Mouse (Mus musculus) liver, postnatal 0 days (tissue): ENCODE results near the gene Mttp. TPM values are rescaled to one million over a fixed set of nuclear protein-coding genes. Genes with fewer than 3 reads are reported as not detected.

Experiments
- ATAC-seq: fragments of 200-750 bp; cut with Nextera tagmentation; 2 replicates; pipeline ENCODE4 v1.8.0; 2017; ENCODE audit warnings: mild to moderate bottlenecking, moderate library complexity
- DNase-seq: peaks from one replicate; pipeline ENCODE4 v3.0.0-alpha.2; 2016
- H3K27ac ChIP-seq: fragments of 300-500 bp; sonication (generic); 2 replicates; pipeline ENCODE4 v1.5.1; 2014; ENCODE audit warnings: antibody characterized with exemption, moderate library complexity, mild to moderate bottlenecking, low read depth
- H3K27me3 ChIP-seq: fragments of 300-500 bp; sonication (generic); 2 replicates; pipeline ENCODE4 v1.6.1; 2014; ENCODE audit warnings: low read length, control low read depth, mixed read lengths; ENCODE audit not compliant: insufficient read depth
- H3K36me3 ChIP-seq: fragments of 300-500 bp; sonication (generic); replicated peaks from 2 replicates; pipeline ENCODE4 v1.6.1; 2014; ENCODE audit warnings: mild to moderate bottlenecking, control low read depth, low read length, moderate library complexity, mixed read lengths; ENCODE audit not compliant: insufficient read depth
- H3K4me1 ChIP-seq: fragments of 300-500 bp; sonication (generic); 2 replicates; pipeline ENCODE4 v1.6.1; 2014; ENCODE audit warnings: antibody characterized with exemption, mild to moderate bottlenecking, control low read depth; ENCODE audit not compliant: insufficient read depth
- H3K4me2 ChIP-seq: fragments of 300-500 bp; sonication (generic); 2 replicates; pipeline ENCODE4 v1.6.1; 2014; ENCODE audit warnings: low read depth, mild to moderate bottlenecking, low read length, moderate library complexity, mixed read lengths
- H3K4me3 ChIP-seq: fragments of 300-500 bp; sonication (generic); 2 replicates; pipeline ENCODE4 v1.5.1; 2014; ENCODE audit warnings: low read depth, low read length
- H3K9ac ChIP-seq: fragments of 300-500 bp; sonication (generic); replicated peaks from 2 replicates; pipeline ENCODE4 v1.6.1; 2014; ENCODE audit warnings: mild to moderate bottlenecking, moderate library complexity
- H3K9me3 ChIP-seq: fragments of 300-500 bp; sonication (generic); 2 replicates; pipeline ENCODE4 v1.6.1; 2016; ENCODE audit warnings: mild to moderate bottlenecking, control low read depth, low read length, mixed read lengths
- CTCF ChIP-seq: sonication (generic); IDR thresholded peaks from 2 replicates; pipeline ENCODE4 v1.5.1; 2016; ENCODE audit warnings: antibody characterized with exemption, low read depth
- EP300 ChIP-seq: IDR thresholded peaks from 2 replicates; pipeline ENCODE4 v1.6.1; 2016; ENCODE audit warnings: antibody characterized with exemption, low read depth, mild to moderate bottlenecking
- WGBS: fragments of 180-500 bp; shearing (Covaris S2); extraction: QIAGEN DNeasy Blood & Tissue Kit; methylation state at CpG from one replicate; pipeline ENCODE4 v1.1.7; 2014; ENCODE audit not compliant: insufficient replicate concordance; 5-methylcytosine and 5-hydroxymethylcytosine counted together
- polyA plus RNA-seq: library from polyadenylated mRNA; unstranded; fragments of >200 nt; fragmentation: Nextera tagmentation; extraction: Ambion mirVana; gene quantifications from 2 replicates; pipeline ENCODE4 v1.2.1, GENCODE M21; 2015

Gene Mttp
- polyA plus RNA-seq: 83.2 and 86.4 TPM in 2 replicates

DNA sequence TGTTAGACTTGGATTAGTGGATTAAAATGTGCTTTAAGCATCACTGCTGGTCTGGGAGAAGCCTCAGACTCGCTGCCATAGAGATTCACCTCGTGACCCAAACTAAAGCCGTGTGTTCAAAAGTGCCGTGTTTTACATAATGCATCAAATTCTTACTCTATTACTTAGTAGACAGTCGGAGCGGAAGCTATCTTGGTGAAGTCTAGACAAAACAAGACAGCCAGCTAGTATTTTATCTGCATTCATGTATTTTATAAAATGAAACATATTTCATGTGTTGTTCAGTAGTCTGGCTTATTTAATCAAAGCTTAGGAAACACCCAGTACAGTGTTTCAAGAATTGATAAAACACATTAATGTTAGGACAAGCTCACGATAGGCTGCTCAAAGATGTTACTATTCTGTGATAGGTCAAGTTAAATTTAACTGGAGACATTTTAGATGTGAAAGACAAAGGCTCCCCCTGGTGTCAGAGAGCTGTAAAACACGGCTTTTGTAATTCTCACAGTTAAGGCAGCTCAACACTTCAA, at the start of gene Mttp:
Gene Mttp, minus strand, starts transcription at position 327 of the 530 bp plus-strand sequence.
- ATAC-seq: peak; percentile 7
- peak within 1 kb of the TSS; percentile 99 for H3K27ac ChIP-seq
- peak; percentile 37; the same call in 1 of the 2 replicates for TF ChIP-seq EP300
- peak; percentile 87 for TF ChIP-seq CTCF
- no peaks in the 10 kb centered on the region for H3K9me3 ChIP-seq
- H3K4me2 ChIP-seq: peak within 1 kb of the TSS; percentile 77
- peak; percentile 75 for DNase-seq
- H3K36me3 ChIP-seq: no peaks in the 10 kb centered on the region
- no peaks in the 10 kb centered on the region for H3K27me3 ChIP-seq
- peaks cover 4% of the 10 kb centered on the region for H3K4me1 ChIP-seq
- H3K9ac ChIP-seq: peak within 1 kb of the TSS; percentile 83
- H3K4me3 ChIP-seq: peak within 1 kb of the TSS; percentile 76
- 3% methylated on average over 8 of the region's 8 CpGs for WGBS

DNA sequence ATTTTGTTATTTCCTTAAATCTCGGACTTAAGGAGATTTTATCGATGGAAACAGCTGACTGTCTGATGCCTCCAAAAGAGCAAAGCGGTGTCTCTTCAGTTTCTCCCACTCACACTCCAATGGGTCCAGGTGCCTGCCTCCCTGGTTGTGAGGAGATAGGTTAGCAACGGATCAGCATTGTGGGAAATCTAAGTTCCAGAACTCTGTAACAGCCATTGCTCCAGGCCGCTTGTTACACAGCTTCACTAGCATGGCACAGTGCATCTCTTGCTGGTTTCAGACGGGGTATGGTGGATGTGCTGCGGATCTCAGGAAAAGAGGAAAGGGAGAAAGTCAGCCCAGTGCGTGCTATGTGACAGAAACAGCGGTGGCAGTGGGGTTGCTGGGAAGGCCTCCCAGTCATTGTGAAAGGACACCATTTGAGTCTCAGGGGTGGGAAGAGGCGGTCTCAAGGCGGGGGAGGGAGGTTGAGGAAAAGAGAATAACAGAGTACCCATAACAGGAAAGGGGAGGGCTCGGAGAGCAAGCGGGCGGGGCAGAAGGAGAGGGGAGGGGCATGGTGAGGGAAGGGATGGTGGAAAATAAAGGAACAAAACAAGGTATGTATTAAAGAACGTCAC, 49.0 kb upstream of the Mttp start, which contains the start of gene 4930579F01Rik:
Gene 4930579F01Rik, minus strand, starts transcription at position 143 of the 620 bp plus-strand sequence.
- Histone ChIP-seq H3K4me2 (no peak within 1 kb of the TSS), H3K36me3 (no peaks in the 10 kb centered on the region), H3K27me3 (no peaks in the 10 kb centered on the region), H3K9ac (no peak within 1 kb of the TSS), H3K9me3 (no peaks in the 10 kb centered on the region), H3K27ac (no peak within 1 kb of the TSS), H3K4me1 (no peaks in the 10 kb centered on the region), H3K4me3 (no peak within 1 kb of the TSS)
- DNase-seq: no peak
- no peak for TF ChIP-seq CTCF
- TF ChIP-seq EP300: no peak
- WGBS: 76% methylated on average over 15 of the region's 15 CpGs
- no peak for ATAC-seq

DNA sequence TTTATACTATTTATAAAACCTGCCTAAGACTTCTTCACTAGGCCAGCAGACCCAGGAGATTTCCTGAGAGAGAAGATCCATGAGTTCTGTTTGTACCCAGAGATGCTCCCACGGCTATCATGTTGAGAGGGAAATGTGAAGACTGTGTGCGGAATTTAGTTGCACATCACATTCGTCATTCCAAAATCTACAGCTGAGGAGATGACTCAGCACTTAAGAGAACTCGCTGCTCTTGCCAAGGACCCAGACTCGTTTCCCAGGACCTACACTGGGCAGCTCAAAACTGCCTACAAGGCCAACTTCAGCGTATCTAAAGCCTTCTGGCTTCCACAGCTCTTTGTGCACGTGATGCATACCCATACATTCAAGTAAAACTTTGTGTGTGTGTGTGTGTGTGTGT, 47.5 kb upstream of the Mttp start:
- H3K9me3 ChIP-seq: no peaks in the 10 kb centered on the region
- DNase-seq (no peak), ATAC-seq (no peak)
- TF ChIP-seq EP300 (no peak), CTCF (no peak)
- no peak overlapping the region for H3K9ac ChIP-seq
- H3K27ac ChIP-seq: no peak overlapping the region
- WGBS: 71% methylated on average over 7 of the region's 7 CpGs
- no peak overlapping the region for H3K4me2 ChIP-seq
- H3K27me3 ChIP-seq: no peaks in the 10 kb centered on the region
- H3K4me1 ChIP-seq: no peaks in the 10 kb centered on the region
- H3K4me3 ChIP-seq: no peak overlapping the region
- H3K36me3 ChIP-seq: no peaks in the 10 kb centered on the region

DNA sequence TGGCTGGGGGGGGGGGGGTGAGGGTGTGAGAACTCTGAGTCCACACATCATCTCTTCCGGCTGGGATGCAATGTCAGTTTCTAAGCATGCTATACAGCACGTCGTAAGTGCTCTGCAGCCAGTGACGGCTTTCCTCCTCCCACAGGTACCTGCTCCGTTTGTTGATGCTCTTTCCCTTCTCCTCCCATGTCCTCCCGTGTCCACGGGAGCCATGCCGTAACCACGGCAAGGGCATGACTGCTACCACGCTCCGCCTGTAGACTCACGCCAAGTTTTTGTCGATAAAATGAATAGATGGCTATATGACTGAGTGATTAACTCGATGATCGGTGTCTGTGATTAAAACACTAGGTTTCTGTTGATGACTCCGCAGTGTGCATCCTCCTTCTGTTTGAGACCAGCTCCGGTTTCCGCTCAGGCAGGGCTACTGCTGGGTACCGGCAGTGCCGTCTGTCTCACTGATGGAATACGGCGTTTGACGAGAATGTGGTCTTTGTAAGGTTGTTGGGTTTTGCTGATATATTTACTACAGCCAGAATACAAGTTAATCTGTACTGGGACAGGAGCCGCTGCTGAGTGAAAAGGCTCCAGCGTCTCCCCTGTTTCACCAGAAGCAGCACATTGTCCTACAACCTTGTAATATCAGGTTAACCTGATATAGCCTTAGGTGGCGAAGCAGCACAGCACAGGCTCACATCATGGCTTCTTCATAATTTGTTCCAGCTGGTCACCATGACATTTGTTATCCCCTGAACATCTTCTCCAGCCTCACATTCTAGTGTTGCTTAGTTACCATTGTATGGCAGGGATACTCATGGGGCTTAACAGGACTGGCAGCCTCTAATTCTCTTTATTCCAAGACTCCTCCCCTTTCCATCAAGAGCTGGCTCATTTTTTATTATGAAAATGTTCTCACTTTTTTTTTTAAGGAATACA, 41.5 kb upstream of the Mttp start:
- Histone ChIP-seq H3K36me3 (no peaks in the 10 kb centered on the region), H3K4me2 (no peak overlapping the region), H3K9ac (no peak overlapping the region), H3K4me3 (no peak overlapping the region), H3K4me1 (no peaks in the 10 kb centered on the region), H3K27me3 (no peaks in the 10 kb centered on the region), H3K27ac (no peak overlapping the region), H3K9me3 (no peaks in the 10 kb centered on the region)
- 86% methylated on average over 26 of the region's 26 CpGs for WGBS
- TF ChIP-seq EP300 (no peak), CTCF (no peak)
- ATAC-seq (no peak), DNase-seq (no peak)

DNA sequence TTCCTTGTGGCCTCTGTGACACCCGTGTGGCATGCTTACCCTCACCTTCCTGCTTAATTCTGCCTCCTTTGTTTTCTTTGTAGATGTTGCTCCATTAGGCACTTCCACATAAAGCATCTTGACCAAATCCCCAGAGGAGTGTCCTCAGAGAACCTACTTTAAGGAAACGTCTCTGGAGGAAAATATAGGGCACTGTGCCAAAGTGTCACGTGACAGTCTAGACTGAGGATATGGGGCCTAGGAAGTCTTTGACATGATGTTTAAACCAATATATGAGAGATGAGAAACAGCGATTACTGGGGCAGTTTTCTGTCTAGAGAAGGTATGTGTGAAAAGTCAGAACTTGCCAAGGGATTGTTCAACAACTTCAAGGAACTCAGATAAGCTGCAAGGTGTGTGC, 40.5 kb upstream of the Mttp start:
- 65% methylated on average over 4 of the region's 4 CpGs for WGBS
- ATAC-seq (no peak), DNase-seq (no peak)

DNA sequence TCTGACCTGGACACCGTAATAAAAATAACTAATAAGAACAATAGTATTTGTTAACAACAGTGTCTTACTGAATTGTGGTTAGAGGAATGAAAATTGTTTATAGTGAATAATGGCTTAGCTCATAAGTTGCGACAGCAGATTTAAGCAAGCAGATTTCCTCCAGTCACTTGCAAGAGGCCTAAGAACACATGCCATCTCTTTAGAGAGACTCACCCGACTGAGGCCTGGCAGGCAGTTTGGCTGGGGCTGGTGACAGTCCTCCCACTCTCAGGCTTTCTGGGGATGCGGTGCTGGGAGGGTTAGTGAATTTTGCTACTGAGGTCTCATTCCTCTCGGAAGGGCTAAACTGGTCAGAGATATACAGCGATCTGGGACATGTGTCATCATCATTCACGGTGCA, 38.6 kb upstream of the Mttp start:
- Histone ChIP-seq H3K9me3 (no peaks in the 10 kb centered on the region), H3K36me3 (no peaks in the 10 kb centered on the region), H3K4me3 (no peak overlapping the region), H3K4me2 (no peak overlapping the region), H3K27ac (no peak overlapping the region), H3K4me1 (no peaks in the 10 kb centered on the region), H3K27me3 (no peaks in the 10 kb centered on the region), H3K9ac (no peak overlapping the region)
- 84% methylated on average over 7 of the region's 7 CpGs for WGBS
- DNase-seq (no peak), ATAC-seq (no peak)
- TF ChIP-seq CTCF (no peak), EP300 (no peak)

More for the DNA sequence above, 40.5 kb upstream of the Mttp start:
- Histone ChIP-seq H3K27ac (no peak overlapping the region), H3K4me3 (no peak overlapping the region), H3K9ac (no peak overlapping the region), H3K27me3 (no peaks in the 10 kb centered on the region), H3K9me3 (no peaks in the 10 kb centered on the region), H3K4me1 (no peaks in the 10 kb centered on the region), H3K4me2 (no peak overlapping the region), H3K36me3 (no peaks in the 10 kb centered on the region)
- TF ChIP-seq CTCF (no peak), EP300 (no peak)
